Mouse (Mus musculus) splenic B cell, adult 2 months (primary cell): ENCODE results near the gene Olfr427.

Experiments used
- DNase-seq: peaks from one replicate; pipeline ENCODE4 v3.0.0-alpha.2; 2011; ENCODE audit warnings: low read depth, low spot score
- H3K27me3 ChIP-seq: 2 replicates; pipeline ENCODE4 v1.6.1; 2012; ENCODE audit warnings: mild to moderate bottlenecking, low read length, moderate library complexity, mixed read lengths; ENCODE audit not compliant: control insufficient read depth, poor library complexity, insufficient read depth, severe bottlenecking
- H3K36me3 ChIP-seq: 2 replicates; pipeline ENCODE4 v1.6.1; 2012; ENCODE audit warnings: mild to moderate bottlenecking, low read length, moderate library complexity, mixed read lengths; ENCODE audit not compliant: control insufficient read depth, poor library complexity, insufficient read depth, severe bottlenecking

The Olfr427 gene

GRCm38 (mm10) chr1:174146696-174147095 lies 50.0 kb downstream of the Olfr427 start:
- 0 out of 2 replicates have a peak, but pooled peaks cover 1% of the 10 kb centered on the region for H3K27me3 ChIP-seq
- no peaks in the 10 kb centered on the region for H3K36me3 ChIP-seq
- no peak for DNase-seq

DNA sequence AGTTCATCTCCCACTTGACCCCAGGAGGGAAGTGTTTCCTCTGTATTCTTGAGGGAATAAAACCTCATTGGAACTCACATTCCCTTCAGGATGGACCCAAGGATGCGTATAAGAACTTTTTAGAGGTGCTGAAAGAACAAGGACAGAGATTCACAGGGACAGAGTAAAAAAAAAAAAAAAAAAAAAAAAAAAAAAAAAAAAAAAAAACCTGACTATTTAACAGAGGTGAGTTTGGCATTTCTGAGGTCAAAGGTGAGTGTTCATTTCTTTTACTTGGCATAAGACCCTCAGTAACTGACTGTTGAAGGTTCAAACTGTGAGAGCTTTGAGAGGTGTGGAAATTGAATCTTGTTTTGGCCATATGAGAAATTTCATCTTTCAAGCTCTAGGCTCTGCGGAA lies 52.6 kb downstream of the Olfr427 start:
- DNase-seq, result no peak

More for the DNA sequence above, 52.6 kb downstream of the Olfr427 start:
- no peaks in the 10 kb centered on the region for H3K36me3 ChIP-seq
- 0 out of 2 replicates have a peak, but pooled peaks cover 1% of the 10 kb centered on the region for H3K27me3 ChIP-seq
